Mouse (Mus musculus) right cerebral cortex, postnatal 4 days (tissue): ENCODE results near the gene Carmil2.

Experiments used
- DNase-seq: peaks from one replicate; pipeline ENCODE4 v3.0.0-alpha.2; 2022

Gene Carmil2

DNA sequence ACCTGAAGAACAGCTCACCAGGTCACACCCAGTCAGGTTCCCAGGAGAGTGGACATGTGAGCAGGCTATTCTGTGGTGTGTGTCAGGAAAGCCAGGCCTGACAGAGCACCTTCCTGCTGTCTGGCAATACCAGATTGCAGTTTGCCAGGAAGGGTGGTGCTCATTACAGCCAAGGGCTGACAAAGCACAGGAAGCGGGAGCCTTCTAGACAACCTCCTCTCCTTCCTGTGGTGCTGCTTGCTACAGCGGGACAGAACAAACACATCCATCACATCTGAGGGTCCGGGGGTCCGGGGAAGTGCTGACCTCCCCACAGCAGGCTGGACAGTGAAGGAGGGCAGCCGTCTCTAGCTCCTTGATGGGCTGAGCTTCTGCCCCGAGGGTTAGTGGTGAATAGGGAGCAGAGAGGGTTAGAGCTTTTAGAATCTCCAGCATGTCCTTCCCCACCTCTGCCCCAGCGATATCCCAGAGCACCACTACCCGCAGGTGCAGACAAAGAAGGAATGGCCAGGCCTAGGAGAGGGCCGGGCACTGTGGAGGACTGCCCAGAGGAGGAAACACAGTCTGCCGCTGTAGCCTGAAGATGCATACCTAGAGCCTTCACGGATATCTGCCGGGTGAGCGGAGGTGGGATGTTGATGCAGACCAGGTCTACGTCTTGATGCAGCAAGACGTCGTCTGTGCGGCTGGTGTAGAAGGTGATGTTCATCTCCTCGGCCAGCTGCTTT is 41.5 kb downstream of the Carmil2 start:
- DNase-seq: no peak

DNA sequence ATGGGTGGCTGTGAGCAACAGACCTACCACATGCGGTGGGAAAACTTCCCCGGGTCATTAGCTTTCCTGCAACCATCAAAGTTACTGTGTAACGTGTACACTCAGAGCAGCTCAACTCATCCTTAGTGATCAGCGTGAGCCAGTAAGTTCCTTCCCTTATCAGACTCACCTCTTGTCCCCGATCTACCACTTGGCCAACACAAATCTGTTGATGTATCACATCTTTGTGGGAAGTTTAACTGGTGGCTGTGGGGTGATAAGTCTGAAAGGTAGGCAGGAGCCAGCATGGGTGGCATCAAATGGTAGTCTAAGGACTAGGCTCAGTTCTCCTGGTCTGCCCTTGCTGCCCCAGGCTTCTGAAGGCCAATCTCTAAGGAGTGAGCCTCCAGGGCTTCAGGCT is 46.1 kb downstream of the Carmil2 start:
- DNase-seq: no peak

DNA sequence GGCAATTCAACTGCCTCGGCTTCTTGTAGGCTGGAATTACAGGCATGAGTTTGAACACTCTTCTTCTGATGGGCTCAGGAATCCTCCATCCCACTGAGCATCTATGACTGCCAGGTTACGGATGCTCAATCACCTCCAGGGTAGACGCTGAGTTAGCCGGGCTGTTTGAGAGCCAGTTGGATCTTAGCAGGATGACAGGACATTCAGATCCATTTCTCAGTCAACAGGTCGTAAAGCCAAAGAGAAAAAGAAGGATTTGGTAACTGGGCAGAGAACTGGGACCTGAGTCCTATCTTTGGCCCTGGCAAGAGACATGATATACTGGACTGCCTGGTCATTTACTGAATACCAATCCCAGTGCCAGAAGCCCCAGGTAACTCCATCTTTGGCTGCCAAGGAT is 53.1 kb downstream of the Carmil2 start:
- DNase-seq: no peak

DNA sequence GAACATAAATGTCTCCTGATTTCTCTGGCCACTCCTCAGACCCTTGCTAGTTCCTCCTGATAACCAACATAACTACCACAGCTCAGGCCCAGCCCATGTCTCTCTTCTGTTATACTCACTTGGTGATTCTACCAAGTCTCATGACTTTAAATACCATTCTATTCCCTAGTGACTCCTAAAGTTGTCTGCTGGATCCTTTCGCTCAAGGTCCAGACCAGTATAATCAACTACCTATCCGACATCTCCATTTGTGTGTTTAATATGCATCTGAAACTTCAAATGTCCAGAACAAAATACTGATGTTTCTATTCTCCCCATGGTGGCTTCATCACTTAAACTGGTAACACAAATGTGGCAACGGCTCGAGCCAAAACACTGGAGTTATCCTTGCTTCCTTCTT is 57.2 kb downstream of the Carmil2 start:
- DNase-seq: no peak
